Mouse (Mus musculus) small intestine, adult 2 months (tissue): ENCODE measurements around the gene Syn1. TPM values are rescaled to one million over a fixed set of nuclear protein-coding genes. Genes with fewer than 3 reads are reported as not detected.

ENCODE experiments used
- H3K27ac ChIP-seq: fragments of 200-500 bp; 2 replicates; pipeline ENCODE4 v1.5.1; 2012; ENCODE audit warnings: low read depth, low read length, control low read depth, inconsistent platforms; ENCODE audit not compliant: insufficient read depth
- H3K27me3 ChIP-seq: fragments of 200-500 bp; 2 replicates; pipeline ENCODE4 v1.6.1; 2012; ENCODE audit warnings: mild to moderate bottlenecking, moderate library complexity, low read length, inconsistent platforms; ENCODE audit not compliant: control insufficient read depth, insufficient read depth
- H3K36me3 ChIP-seq: fragments of 200-500 bp; 2 replicates; pipeline ENCODE4 v1.6.1; 2012; ENCODE audit warnings: mild to moderate bottlenecking, low read length, control low read depth, inconsistent platforms; ENCODE audit not compliant: control insufficient read depth, insufficient read depth
- H3K4me1 ChIP-seq: fragments of 200-500 bp; 2 replicates; pipeline ENCODE4 v1.6.1; 2012; ENCODE audit warnings: low read length, inconsistent platforms, mixed read lengths; ENCODE audit not compliant: control insufficient read depth, insufficient read depth, insufficient read length
- H3K4me3 ChIP-seq: fragments of 200-500 bp; 2 replicates; pipeline ENCODE4 v1.5.1; 2012; ENCODE audit warnings: low read depth, mild to moderate bottlenecking, control low read depth, inconsistent platforms, low read length, moderate library complexity
- CTCF ChIP-seq: fragments of 200-500 bp; IDR thresholded peaks from 2 replicates; pipeline ENCODE4 v1.5.1; 2012; ENCODE audit warnings: low read depth, mild to moderate bottlenecking, control low read depth, inconsistent platforms, low read length, moderate library complexity, mixed read lengths; ENCODE audit not compliant: insufficient replicate concordance, insufficient read length; ENCODE audit errors: extremely low read depth
- POLR2A ChIP-seq: fragments of 200-500 bp; IDR thresholded peaks from 2 replicates; pipeline ENCODE4 v1.6.1; 2012; ENCODE audit warnings: low read depth, mild to moderate bottlenecking, control low read depth, inconsistent platforms, low read length, moderate library complexity
- WGBS: fragments of 180-500 bp; shearing (Covaris S2); methylation state at CpG from one replicate; pipeline ENCODE4 v1.1.7; 2018; 5-methylcytosine and 5-hydroxymethylcytosine counted together
- polyA plus RNA-seq: library from polyadenylated mRNA; depleted of rRNA; stranded (reverse); fragments of >200 nt; gene quantifications from 2 replicates; pipeline ENCODE4 v1.2.3, GENCODE M21; 2012

The Syn1 gene
- polyA plus RNA-seq, 1 experiment, result 1.6 TPM

GRCm38 (mm10) chrX:20862105-20863065 lies 58.4 kb downstream of the Syn1 start:
- WGBS, result 25% methylated on average over 25 of the region's 29 CpGs
- no peak overlapping the region for H3K27ac ChIP-seq

GRCm38 (mm10) chrX:20861453-20862104 lies 59.2 kb downstream of the Syn1 start:
- peaks cover 4% of the 10 kb centered on the region; the same call in 1 of the 2 replicates for H3K36me3 ChIP-seq
- H3K4me1 ChIP-seq, result peaks cover 10% of the 10 kb centered on the region
- no peak overlapping the region for H3K4me3 ChIP-seq
- no peaks in the 10 kb centered on the region for H3K27me3 ChIP-seq
- TF ChIP-seq POLR2A, result no peak
- TF ChIP-seq CTCF, result no peak
- 37% methylated on average over 5 of the region's 5 CpGs for WGBS
- no peak overlapping the region for H3K27ac ChIP-seq

More at GRCm38 (mm10) chrX:20862105-20863065, 58.4 kb downstream of the Syn1 start:
- TF ChIP-seq POLR2A, result no peak
- no peak for TF ChIP-seq CTCF
- Histone ChIP-seq H3K36me3 (peaks cover 4% of the 10 kb centered on the region; the same call in 1 of the 2 replicates), H3K4me1 (peaks cover 10% of the 10 kb centered on the region), H3K27me3 (no peaks in the 10 kb centered on the region), H3K4me3 (no peak overlapping the region)

- peaks cover 28% of the 10 kb centered on the region for H3K36me3 ChIP-seq
- 91% methylated on average over 7 of the region's 7 CpGs for WGBS
- no peak overlapping the region for H3K4me3 ChIP-seq
- H3K27me3 ChIP-seq, result no peaks in the 10 kb centered on the region
- H3K27ac ChIP-seq, result no peak overlapping the region
- 0 out of 2 replicates have a peak, but pooled peaks cover 4% of the 10 kb centered on the region for H3K4me1 ChIP-seq
- TF ChIP-seq CTCF (no peak), POLR2A (no peak)
Measured at GRCm38 (mm10) chrX:20853794-20854193, 67.0 kb downstream of the Syn1 start.

GRCm38 (mm10) chrX:20848256-20848984 lies 72.4 kb downstream of the Syn1 start:
- peak overlapping the region; percentile 99 for H3K4me3 ChIP-seq
- no peak for TF ChIP-seq CTCF
- peak; percentile 49 for TF ChIP-seq POLR2A
- H3K27ac ChIP-seq, result peak overlapping the region; percentile 59
- H3K4me1 ChIP-seq, result 0 out of 2 replicates have a peak, but pooled peaks cover 4% of the 10 kb centered on the region
- H3K36me3 ChIP-seq, result peaks cover 16% of the 10 kb centered on the region
- H3K27me3 ChIP-seq, result no peaks in the 10 kb centered on the region
- 8% methylated on average over 42 of the region's 42 CpGs for WGBS

GRCm38 (mm10) chrX:20847816-20848215 lies 73.0 kb downstream of the Syn1 start:
- Histone ChIP-seq H3K27me3 (no peaks in the 10 kb centered on the region), H3K4me1 (0 out of 2 replicates have a peak, but pooled peaks cover 4% of the 10 kb centered on the region), H3K27ac (no peak overlapping the region), H3K36me3 (peaks cover 11% of the 10 kb centered on the region), H3K4me3 (no peak overlapping the region)
- 10% methylated on average over 2 of the region's 2 CpGs for WGBS
- TF ChIP-seq CTCF (no peak), POLR2A (no peak)

- H3K27me3 ChIP-seq, result no peaks in the 10 kb centered on the region
- peaks cover 11% of the 10 kb centered on the region for H3K36me3 ChIP-seq
- 0 out of 2 replicates have a peak, but pooled peaks cover 4% of the 10 kb centered on the region for H3K4me1 ChIP-seq
- H3K27ac ChIP-seq, result no peak overlapping the region
- no peak overlapping the region for H3K4me3 ChIP-seq
- 86% methylated on average over 3 of the region's 3 CpGs for WGBS
- TF ChIP-seq CTCF, result no peak
- TF ChIP-seq POLR2A, result no peak
Measured at GRCm38 (mm10) chrX:20847232-20847631, 73.6 kb downstream of the Syn1 start.
